Mouse (Mus musculus) myocyte (in vitro differentiated cells): Measurements from ENCODE around the gene Ubqln1. TPM values are rescaled to one million over a fixed set of nuclear protein-coding genes. Genes with fewer than 3 reads are reported as not detected.

Experiments used
- H3K27me3 ChIP-seq: one replicate; pipeline ENCODE4 v1.6.1; 2011; ENCODE audit not compliant: control insufficient read depth, insufficient read depth, insufficient read length
- H3K36me3 ChIP-seq: one replicate; pipeline ENCODE4 v1.6.1; 2011; ENCODE audit not compliant: control insufficient read depth, insufficient read depth
- H3K4me2 ChIP-seq: one replicate; pipeline ENCODE4 v1.6.1; 2011; ENCODE audit warnings: low read depth, control low read depth
- H3K4me3 ChIP-seq: one replicate; pipeline ENCODE4 v1.5.1; 2011; ENCODE audit warnings: mild to moderate bottlenecking, control low read depth, moderate library complexity
- H3K79me2 ChIP-seq: one replicate; pipeline ENCODE4 v1.6.1; 2011; ENCODE audit not compliant: control insufficient read depth, insufficient read depth
- H3ac ChIP-seq: one replicate; pipeline ENCODE4 v1.6.1; 2011; ENCODE audit not compliant: control insufficient read depth, insufficient read length
- CEBPB ChIP-seq: IDR thresholded peaks from 2 replicates; pipeline ENCODE4 v1.6.1; 2011; ENCODE audit warnings: mild to moderate bottlenecking, moderate library complexity; ENCODE audit not compliant: poor library complexity, insufficient read depth, severe bottlenecking
- E2F4 ChIP-seq: IDR thresholded peaks from one replicate; pipeline ENCODE4 v1.6.1; 2011; ENCODE audit warnings: mild to moderate bottlenecking, control low read depth, moderate library complexity; ENCODE audit not compliant: insufficient read depth
- MAX ChIP-seq: IDR thresholded peaks from one replicate; pipeline ENCODE4 v1.6.1; 2011; ENCODE audit warnings: low read depth, mild to moderate bottlenecking, control low read depth
- MYOD1 ChIP-seq, 3 experiments: IDR thresholded peaks; one replicate each; pipeline ENCODE4 v1.6.1; 2011; ENCODE audit warnings: control low read depth in 2 of 3, low read depth in 2 of 3, mild to moderate bottlenecking in 2 of 3, moderate library complexity in 1 of 3; ENCODE audit not compliant: insufficient read length in 2 of 3, control insufficient read depth in 1 of 3
- MYOG ChIP-seq, 3 experiments: IDR thresholded peaks; one replicate each; pipeline ENCODE4 v1.6.1; 2011; ENCODE audit warnings: control low read depth in 2 of 3, low read depth in 2 of 3, mild to moderate bottlenecking in 2 of 3; ENCODE audit not compliant: insufficient read length in 2 of 3, control insufficient read depth in 1 of 3, insufficient read depth in 1 of 3
- POLR2A ChIP-seq: IDR thresholded peaks from one replicate; pipeline ENCODE4 v1.6.1; 2011; ENCODE audit warnings: low read depth, mild to moderate bottlenecking, control low read depth, moderate library complexity; ENCODE audit not compliant: insufficient read length
- POLR2AphosphoS2 ChIP-seq: IDR thresholded peaks from one replicate; pipeline ENCODE4 v1.6.1; 2011; ENCODE audit warnings: low read depth, control low read depth; ENCODE audit not compliant: insufficient read length
- REST ChIP-seq: IDR thresholded peaks from one replicate; pipeline ENCODE4 v1.6.1; 2011; ENCODE audit warnings: mild to moderate bottlenecking, control low read depth, moderate library complexity; ENCODE audit not compliant: insufficient read depth, insufficient read length
- SRF ChIP-seq: IDR thresholded peaks from one replicate; pipeline ENCODE4 v1.6.1; 2011; ENCODE audit warnings: low read depth; ENCODE audit not compliant: control insufficient read depth, insufficient read length
- TCF12 ChIP-seq: IDR thresholded peaks from one replicate; pipeline ENCODE4 v1.6.1; 2011; ENCODE audit warnings: mild to moderate bottlenecking, control low read depth; ENCODE audit not compliant: poor library complexity, insufficient read depth, severe bottlenecking
- TCF3 ChIP-seq: IDR thresholded peaks from one replicate; pipeline ENCODE4 v1.6.1; 2011; ENCODE audit warnings: low read depth, control low read depth; ENCODE audit not compliant: insufficient read length
- USF1 ChIP-seq: IDR thresholded peaks from one replicate; pipeline ENCODE4 v1.6.1; 2011; ENCODE audit warnings: low read depth, mild to moderate bottlenecking, control low read depth, moderate library complexity
- polyA plus RNA-seq: library from polyadenylated mRNA; unstranded; fragments of >200 nt; fragmentation: generic; extraction: Trizol; gene quantifications from one replicate; pipeline ENCODE4 v1.2.1, GENCODE M21; 2012; ENCODE audit warnings: missing spikeins

Ubqln1 gene
- polyA plus RNA-seq, 1 experiment: 58.2 TPM

DNA sequence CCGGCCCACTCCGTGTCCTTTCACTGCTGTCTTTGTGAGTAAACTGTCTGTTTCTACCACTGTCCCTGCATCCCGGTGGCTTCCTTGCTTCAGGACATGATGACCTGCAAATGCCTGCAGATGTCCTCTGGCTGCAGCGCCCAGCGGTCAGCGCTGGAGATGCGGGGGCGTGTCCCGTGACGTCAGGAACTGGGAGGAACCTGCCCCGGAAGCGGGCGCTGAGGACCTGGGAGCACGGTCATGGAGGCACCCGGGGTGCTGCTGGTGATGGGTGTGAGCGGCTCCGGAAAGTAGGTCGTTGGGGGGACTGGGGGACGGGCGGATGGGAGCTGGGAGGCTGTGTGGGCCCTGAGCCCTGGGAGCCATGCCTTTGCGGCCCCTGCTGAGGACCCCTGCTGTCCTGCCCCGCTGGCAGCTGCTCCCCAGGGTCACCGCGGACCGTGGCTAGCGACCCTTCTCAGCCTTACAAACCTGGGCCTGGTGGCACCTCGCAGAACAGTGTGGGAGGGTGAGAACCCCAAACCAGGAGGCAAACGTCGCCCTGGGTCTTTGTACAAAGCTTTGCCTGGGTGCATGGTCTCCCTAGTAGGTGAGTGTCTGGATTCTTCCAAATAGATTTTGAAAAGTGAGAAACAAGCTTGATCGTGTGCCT lies 57.9 kb downstream of the Ubqln1 start, which contains the start of gene Idnk:
Gene Idnk (plus strand): TSS at position 203 of the 652 bp plus-strand sequence.
- Histone ChIP-seq H3K79me2 (no peaks in the 10 kb centered on the region), H3K4me2 (peak within 1 kb of the TSS; percentile 77), H3ac (peak within 1 kb of the TSS; percentile 26), H3K4me3 (peak within 1 kb of the TSS; percentile 54), H3K27me3 (peaks cover 4% of the 10 kb centered on the region), H3K36me3 (no peaks in the 10 kb centered on the region)
- no peak for TF ChIP-seq TCF12
- no peak for TF ChIP-seq CEBPB
- no peak for TF ChIP-seq USF1
- no peak for TF ChIP-seq MAX
- no peak for TF ChIP-seq E2F4
- TF ChIP-seq POLR2A: peak; percentile 74
- peak in 1 of 3 experiments; percentile 63 for TF ChIP-seq MYOG (IDR thresholded peaks at IDR 0.05; ENCODE audit: control insufficient read depth in 1 of 3, insufficient read depth in 1 of 3, insufficient read length in 2 of 3, low read depth in 2 of 3)
- TF ChIP-seq MYOD1 (IDR thresholded peaks at IDR 0.05; ENCODE audit: control insufficient read depth in 1 of 3, insufficient read length in 2 of 3, low read depth in 2 of 3): peak in 1 of 3 experiments; percentile 38
- peak; percentile 75 for TF ChIP-seq POLR2AphosphoS2
- no peak for TF ChIP-seq REST
- no peak for TF ChIP-seq TCF3
- TF ChIP-seq SRF: no peak

GRCm38 (mm10) chr13:58157036-58157435 lies 58.4 kb downstream of the Ubqln1 start:
- Histone ChIP-seq H3ac (peak overlapping the region; percentile 26), H3K27me3 (peaks cover 4% of the 10 kb centered on the region), H3K4me2 (peak overlapping the region; percentile 77), H3K36me3 (no peaks in the 10 kb centered on the region), H3K4me3 (peak overlapping the region; percentile 54), H3K79me2 (no peaks in the 10 kb centered on the region)
- no peak for TF ChIP-seq MYOG (IDR thresholded peaks at IDR 0.05; ENCODE audit: control insufficient read depth in 1 of 3, insufficient read depth in 1 of 3, insufficient read length in 2 of 3, low read depth in 2 of 3)
- no peak for TF ChIP-seq E2F4
- no peak for TF ChIP-seq SRF
- TF ChIP-seq MYOD1 (IDR thresholded peaks at IDR 0.05; ENCODE audit: control insufficient read depth in 1 of 3, insufficient read length in 2 of 3, low read depth in 2 of 3): no peak
- no peak for TF ChIP-seq POLR2AphosphoS2
- no peak for TF ChIP-seq REST
- TF ChIP-seq TCF3: no peak
- no peak for TF ChIP-seq CEBPB
- no peak for TF ChIP-seq USF1
- no peak for TF ChIP-seq MAX
- no peak for TF ChIP-seq TCF12
- no peak for TF ChIP-seq POLR2A

DNA sequence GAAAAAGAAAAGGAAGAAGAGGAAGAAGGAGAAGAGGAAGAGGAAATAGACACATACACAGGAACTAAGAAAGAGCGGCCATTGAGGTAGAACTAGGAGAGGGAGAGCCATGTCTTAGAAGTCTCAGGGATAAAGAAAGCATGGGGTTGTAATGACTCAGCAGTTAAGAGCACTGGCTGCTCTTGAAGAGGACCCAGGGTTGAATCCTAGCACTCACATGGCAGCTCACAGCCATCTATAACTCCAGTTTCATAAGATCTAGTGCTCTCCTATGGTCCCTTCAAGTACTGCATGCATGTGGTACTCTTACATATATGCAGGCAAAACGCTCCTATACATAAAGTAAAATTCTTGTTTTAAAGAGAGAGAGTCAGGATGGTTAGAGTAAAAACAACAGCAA lies 59.4 kb downstream of the Ubqln1 start:
- no peak overlapping the region for H3K4me3 ChIP-seq

GRCm38 (mm10) chr13:58150442-58150841 lies 65.0 kb downstream of the Ubqln1 start:
- Histone ChIP-seq H3K4me3 (no peak overlapping the region), H3K4me2 (no peak overlapping the region), H3K36me3 (no peaks in the 10 kb centered on the region), H3ac (no peak overlapping the region), H3K27me3 (peaks cover 8% of the 10 kb centered on the region), H3K79me2 (no peaks in the 10 kb centered on the region)
- TF ChIP-seq POLR2AphosphoS2: no peak
- no peak for TF ChIP-seq MAX
- TF ChIP-seq SRF: no peak
- no peak for TF ChIP-seq MYOG (IDR thresholded peaks at IDR 0.05; ENCODE audit: control insufficient read depth in 1 of 3, insufficient read depth in 1 of 3, insufficient read length in 2 of 3, low read depth in 2 of 3)
- TF ChIP-seq USF1: no peak
- TF ChIP-seq TCF3: no peak
- no peak for TF ChIP-seq E2F4
- no peak for TF ChIP-seq REST
- no peak for TF ChIP-seq CEBPB
- no peak for TF ChIP-seq POLR2A
- TF ChIP-seq TCF12: no peak
- no peak for TF ChIP-seq MYOD1 (IDR thresholded peaks at IDR 0.05; ENCODE audit: control insufficient read depth in 1 of 3, insufficient read length in 2 of 3, low read depth in 2 of 3)

More for the DNA sequence above, 59.4 kb downstream of the Ubqln1 start:
- Histone ChIP-seq H3ac (no peak overlapping the region), H3K4me2 (no peak overlapping the region), H3K36me3 (no peaks in the 10 kb centered on the region), H3K27me3 (peaks cover 4% of the 10 kb centered on the region), H3K79me2 (no peaks in the 10 kb centered on the region)
- TF ChIP-seq TCF12: no peak
- no peak for TF ChIP-seq TCF3
- TF ChIP-seq CEBPB: no peak
- TF ChIP-seq MYOD1 (IDR thresholded peaks at IDR 0.05; ENCODE audit: control insufficient read depth in 1 of 3, insufficient read length in 2 of 3, low read depth in 2 of 3): no peak
- no peak for TF ChIP-seq SRF
- TF ChIP-seq REST: no peak
- TF ChIP-seq E2F4: no peak
- no peak for TF ChIP-seq POLR2A
- TF ChIP-seq MYOG (IDR thresholded peaks at IDR 0.05; ENCODE audit: control insufficient read depth in 1 of 3, insufficient read depth in 1 of 3, insufficient read length in 2 of 3, low read depth in 2 of 3): no peak
- no peak for TF ChIP-seq MAX
- TF ChIP-seq POLR2AphosphoS2: no peak
- TF ChIP-seq USF1: no peak
